Mouse (Mus musculus) embryonic facial prominence, embryonic 11.5 days (tissue): ENCODE results near the gene Fam83f. TPM values are rescaled to one million over a fixed set of nuclear protein-coding genes. Genes with fewer than 3 reads are reported as not detected.

Experiments used
- ATAC-seq: fragments of 200-750 bp; cut with Nextera tagmentation; replicated peaks from 2 replicates; pipeline ENCODE4 v1.8.0; 2017; ENCODE audit warnings: low read depth; ENCODE audit not compliant: insufficient number of reproducible peaks, low FRiP score, low TSS enrichment
- DNase-seq: peaks from one replicate; pipeline ENCODE4 v3.0.0-alpha.2; 2015; ENCODE audit warnings: low spot score
- H3K27ac ChIP-seq: fragments of 300-500 bp; sonication (generic); replicated peaks from 2 replicates; pipeline ENCODE4 v1.5.1; 2014; ENCODE audit warnings: mild to moderate bottlenecking, low read depth, low read length, control low read depth
- H3K27me3 ChIP-seq: fragments of 300-500 bp; sonication (generic); 2 replicates; pipeline ENCODE4 v1.6.1; 2014; ENCODE audit warnings: mild to moderate bottlenecking, low read length, moderate library complexity, mixed read lengths; ENCODE audit not compliant: control insufficient read depth, insufficient read depth
- H3K36me3 ChIP-seq: fragments of 300-500 bp; sonication (generic); replicated peaks from 2 replicates; pipeline ENCODE4 v1.6.1; 2014; ENCODE audit warnings: low read depth, mild to moderate bottlenecking, low read length, moderate library complexity, mixed read lengths; ENCODE audit not compliant: control insufficient read depth, insufficient read depth
- H3K4me1 ChIP-seq: fragments of 300-500 bp; sonication (generic); 2 replicates; pipeline ENCODE4 v1.6.1; 2014; ENCODE audit warnings: low read length, mixed read lengths; ENCODE audit not compliant: control insufficient read depth, insufficient read depth
- H3K4me2 ChIP-seq: fragments of 300-500 bp; sonication (generic); 2 replicates; pipeline ENCODE4 v1.6.1; 2014; ENCODE audit warnings: low read depth, mild to moderate bottlenecking, control low read depth, low read length, moderate library complexity
- H3K4me3 ChIP-seq: fragments of 300-500 bp; sonication (generic); 2 replicates; pipeline ENCODE4 v1.5.1; 2014; ENCODE audit warnings: low read depth, low read length, control low read depth
- H3K9ac ChIP-seq: fragments of 300-500 bp; sonication (generic); replicated peaks from 2 replicates; pipeline ENCODE4 v1.6.1; 2014; ENCODE audit warnings: mild to moderate bottlenecking, control low read depth, low read length
- H3K9me3 ChIP-seq: fragments of 300-500 bp; sonication (generic); replicated peaks from 2 replicates; pipeline ENCODE4 v1.6.1; 2016; ENCODE audit warnings: mild to moderate bottlenecking, low read length, inconsistent platforms, mixed read lengths; ENCODE audit not compliant: control insufficient read depth
- WGBS: fragments of 180-500 bp; shearing (Covaris S2); extraction: QIAGEN DNeasy Blood & Tissue Kit; methylation state at CpG from one replicate; pipeline ENCODE4 v1.1.7; 2014; 5-methylcytosine and 5-hydroxymethylcytosine counted together
- microRNA-seq: library from miRNA; unstranded; fragments of <30 nt; microRNA quantifications from one replicate; pipeline ENCODE4, GENCODE M21; 2016; ENCODE audit warnings: borderline number of aligned reads
- polyA plus RNA-seq: library from polyadenylated mRNA; unstranded; fragments of >200 nt; fragmentation: Nextera tagmentation; extraction: Ambion mirVana; gene quantifications from 2 replicates; pipeline ENCODE4 v1.2.1, GENCODE M21; 2014

Gene Fam83f
- polyA plus RNA-seq, 1 experiment from 2014 or later: 1.3 TPM

DNA sequence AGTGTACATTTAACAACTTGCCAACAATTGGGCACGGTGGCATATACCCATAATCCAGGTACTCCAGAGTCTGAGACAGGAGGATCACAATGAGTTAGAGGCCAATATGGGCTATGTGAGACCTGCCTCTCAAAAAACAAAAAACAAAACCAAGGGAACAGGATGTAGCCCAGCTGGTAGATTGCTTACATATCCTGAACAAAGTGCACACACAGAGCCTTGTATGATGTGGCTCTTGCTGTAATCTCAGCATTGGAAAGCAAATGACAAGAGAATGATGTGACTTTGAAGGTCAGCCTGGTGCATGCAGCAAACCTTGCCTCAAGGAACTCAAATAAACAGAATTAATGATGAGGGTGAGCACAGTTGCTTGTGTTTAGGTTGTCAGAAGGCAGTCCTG, 70.2 kb downstream of the Fam83f start:
- Histone ChIP-seq H3K36me3 (no peaks in the 10 kb centered on the region), H3K9ac (no peak overlapping the region), H3K9me3 (no peaks in the 10 kb centered on the region), H3K27me3 (no peaks in the 10 kb centered on the region), H3K4me3 (no peak overlapping the region), H3K4me2 (no peak overlapping the region), H3K27ac (no peak overlapping the region), H3K4me1 (no peaks in the 10 kb centered on the region)
- WGBS: 78% methylated on average over 1 of the region's 1 CpGs
- ATAC-seq (no peak), DNase-seq (no peak)

DNA sequence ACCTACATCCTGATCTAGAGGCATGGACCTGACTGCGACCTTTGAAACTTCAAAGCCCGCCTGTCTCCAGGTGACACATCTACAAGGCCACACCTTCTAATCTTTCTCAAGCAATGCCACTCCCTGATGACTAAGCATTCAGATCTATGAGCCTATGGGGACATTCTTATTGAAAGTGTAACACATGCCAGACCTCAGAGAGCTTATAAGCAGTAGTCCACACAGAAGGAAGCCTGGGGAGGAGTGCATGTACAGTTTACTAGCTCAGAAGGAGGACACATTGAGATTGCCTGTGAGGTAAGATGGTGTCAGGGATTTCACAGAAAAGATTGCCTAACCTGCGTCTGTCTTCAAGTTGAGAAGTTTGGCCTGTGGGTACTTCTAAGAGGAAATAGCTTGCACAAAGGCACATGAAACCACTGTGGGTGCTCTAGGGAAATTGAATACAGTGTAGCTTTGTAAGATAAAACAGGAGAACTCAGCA, 71.4 kb downstream of the Fam83f start:
- no peak overlapping the region for H3K27ac ChIP-seq
- no peaks in the 10 kb centered on the region for H3K27me3 ChIP-seq
- no peaks in the 10 kb centered on the region for H3K9me3 ChIP-seq
- DNase-seq (no peak), ATAC-seq (no peak)
- H3K36me3 ChIP-seq: no peaks in the 10 kb centered on the region
- H3K9ac ChIP-seq: no peak overlapping the region
- H3K4me1 ChIP-seq: no peaks in the 10 kb centered on the region
- no peak overlapping the region for H3K4me2 ChIP-seq
- 85% methylated on average over 3 of the region's 3 CpGs for WGBS
- no peak overlapping the region for H3K4me3 ChIP-seq

DNA sequence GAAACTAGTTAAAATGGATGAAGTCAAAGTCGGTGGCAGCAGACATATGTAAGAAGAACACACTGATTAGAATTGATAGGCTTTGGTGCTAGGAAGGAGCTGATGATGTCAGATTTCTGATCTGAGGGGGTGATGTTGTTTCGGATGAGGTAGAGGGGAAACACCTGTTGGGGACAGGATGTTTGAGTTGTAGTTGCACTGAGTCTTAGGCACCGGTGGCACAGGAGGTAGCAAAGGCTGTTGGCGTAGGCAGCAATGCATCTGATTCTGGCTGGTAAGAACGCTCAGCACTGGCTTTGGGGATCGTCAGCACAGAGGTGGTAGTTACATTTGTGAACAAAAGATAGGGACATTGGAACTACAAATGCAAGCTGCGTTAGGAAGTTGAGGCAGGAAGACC, 72.0 kb downstream of the Fam83f start:
- Histone ChIP-seq H3K36me3 (no peaks in the 10 kb centered on the region), H3K27me3 (no peaks in the 10 kb centered on the region), H3K27ac (no peak overlapping the region), H3K4me3 (no peak overlapping the region), H3K4me2 (no peak overlapping the region), H3K9ac (no peak overlapping the region), H3K9me3 (no peaks in the 10 kb centered on the region), H3K4me1 (no peaks in the 10 kb centered on the region)
- ATAC-seq (no peak), DNase-seq (no peak)
- WGBS: 84% methylated on average over 7 of the region's 7 CpGs

DNA sequence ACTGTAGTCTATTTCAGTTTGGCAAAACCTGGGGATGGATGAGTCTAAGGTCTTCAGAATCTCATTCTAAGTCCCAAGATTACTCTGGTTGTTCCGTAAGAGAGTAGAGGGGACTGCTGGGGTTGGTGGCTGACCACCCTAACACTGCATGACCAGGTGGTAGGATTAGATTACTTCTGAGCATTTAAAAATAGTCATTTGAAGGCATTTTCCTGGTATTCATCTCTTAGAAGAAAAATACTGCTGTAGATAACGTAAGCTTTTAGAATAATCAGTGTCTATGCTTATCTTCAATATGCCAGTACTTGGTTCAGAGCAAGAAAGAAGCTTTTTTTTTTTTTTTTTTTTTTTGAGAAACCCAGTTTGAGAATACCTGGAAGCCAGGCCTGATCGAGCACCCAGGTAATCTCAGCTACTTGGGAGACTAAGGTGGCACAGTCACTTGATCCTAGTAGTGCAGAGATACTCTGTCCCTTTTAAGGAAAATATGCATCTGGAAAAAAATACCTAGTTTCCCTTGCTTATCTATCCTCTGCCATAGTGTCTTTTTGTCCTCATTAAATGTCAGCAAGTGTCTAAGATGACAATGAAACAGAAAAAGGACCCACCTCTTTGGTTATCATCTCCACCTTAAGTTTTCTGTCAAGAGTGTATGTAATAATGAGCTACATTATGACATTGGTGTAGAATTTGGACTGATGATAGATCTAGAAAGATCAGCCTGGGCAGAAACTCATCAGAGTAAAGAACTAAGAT, 73.2 kb downstream of the Fam83f start:
- Histone ChIP-seq H3K36me3 (no peaks in the 10 kb centered on the region), H3K9me3 (no peaks in the 10 kb centered on the region), H3K27me3 (no peaks in the 10 kb centered on the region), H3K4me1 (no peaks in the 10 kb centered on the region), H3K27ac (no peak overlapping the region), H3K9ac (no peak overlapping the region), H3K4me3 (no peak overlapping the region), H3K4me2 (no peak overlapping the region)
- no peak for DNase-seq
- no peak for ATAC-seq
- WGBS: 90% methylated on average over 3 of the region's 3 CpGs

DNA sequence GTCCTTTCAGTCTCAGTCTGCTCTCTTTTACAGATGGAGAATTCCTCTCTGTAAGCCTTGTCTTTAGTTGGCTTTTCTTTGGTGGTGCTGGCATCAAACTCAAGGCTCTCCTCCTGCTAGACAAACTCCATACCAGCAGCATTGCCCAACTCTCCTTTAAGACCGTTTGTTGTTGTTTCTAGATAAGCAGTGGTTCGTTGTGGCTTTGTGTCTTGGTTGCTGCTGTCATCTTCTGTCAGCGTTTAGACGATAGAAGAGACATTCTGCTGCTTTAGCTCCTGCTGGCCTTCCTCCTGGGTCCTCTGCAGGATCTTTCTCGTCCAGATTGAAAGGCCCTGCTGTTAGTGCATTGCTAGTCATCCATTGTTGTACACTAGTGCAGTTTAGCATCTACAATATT, 77.3 kb downstream of the Fam83f start:
- no peak overlapping the region for H3K4me2 ChIP-seq
- no peak for ATAC-seq
- 72% methylated on average over 5 of the region's 5 CpGs for WGBS

More for the DNA sequence above, 77.3 kb downstream of the Fam83f start:
- H3K9me3 ChIP-seq: no peaks in the 10 kb centered on the region
- DNase-seq: no peak
- no peak overlapping the region for H3K27ac ChIP-seq
- no peak overlapping the region for H3K4me3 ChIP-seq
- H3K4me1 ChIP-seq: no peaks in the 10 kb centered on the region
- no peaks in the 10 kb centered on the region for H3K36me3 ChIP-seq
- H3K27me3 ChIP-seq: no peaks in the 10 kb centered on the region
- no peak overlapping the region for H3K9ac ChIP-seq

Small RNAs within 50 kb of the gene (microRNA-seq; reads per million reads assigned to microRNA genes)
- not detected for gene Mir6957

Other genes starting within 250 kb of the Fam83f start
- not detected in 2 replicates for gene Enthd1, start 106.7 kb upstream of the Fam83f start, polyA plus RNA-seq
- 3.5 and 3.6 TPM in 2 replicates for gene Grap2, start 99.3 kb upstream of the Fam83f start, polyA plus RNA-seq
- gene Tnrc6b, start 39.5 kb downstream of the Fam83f start, polyA plus RNA-seq: 11.5 and 11.8 TPM in 2 replicates